Mouse (Mus musculus): Measurements from ENCODE around the gene Lrig3. TPM values are rescaled to one million over a fixed set of nuclear protein-coding genes. Genes with fewer than 3 reads are reported as not detected.
A peak's percentile ranks its signal among the peaks of the same experiment; 100 is the strongest.

The Lrig3 gene
- polyA plus RNA-seq, 1 experiment from 2014 or later, result 57.1 TPM

- Histone ChIP-seq H3K4me1 (ENCODE audit: control insufficient read depth, insufficient read depth, low read length) (peaks cover 18% of the 10 kb centered on the region), H3K27ac (replicated peaks; ENCODE audit: low read depth, low read length) (0 out of 2 replicates have a peak overlapping the region, but pooled peaks have one; percentile 1), H3K9ac (ENCODE audit: low read length) (no peak overlapping the region), H3K4me3 (ENCODE audit: low read depth, low read length) (no peak overlapping the region), H3K27me3 (ENCODE audit: control insufficient read depth, insufficient read depth, low read length) (no peaks in the 10 kb centered on the region), H3K9me3 (ENCODE audit: control insufficient read depth, low read length) (no peaks in the 10 kb centered on the region), H3K4me2 (ENCODE audit: low read depth, severe bottlenecking) (no peak overlapping the region), H3K36me3 (ENCODE audit: control insufficient read depth, insufficient read depth, low read length) (no peaks in the 10 kb centered on the region)
- WGBS, result 51% methylated on average over 7 of the region's 7 CpGs
- ATAC-seq (ENCODE audit: insufficient number of reproducible peaks, low FRiP score, low TSS enrichment, low read depth), result no peak
- no peak for DNase-seq (ENCODE audit: low spot score)
These were observed 11.6 kb upstream of the Lrig3 start for GRCm38 (mm10) chr10:125954343-125954742.

- H3K9me3 ChIP-seq (ENCODE audit: control insufficient read depth, low read length), result no peaks in the 10 kb centered on the region
- H3K4me2 ChIP-seq (ENCODE audit: low read depth, severe bottlenecking), result no peak overlapping the region
- ATAC-seq (ENCODE audit: insufficient number of reproducible peaks, low FRiP score, low TSS enrichment, low read depth), result peak; percentile 89
- no peak for DNase-seq (ENCODE audit: low spot score)
- 0 out of 2 replicates have a peak overlapping the region, but pooled peaks have one; percentile 42 for H3K27ac ChIP-seq (replicated peaks; ENCODE audit: low read depth, low read length)
- 57% methylated on average over 12 of the region's 12 CpGs for whole genome bisulfite sequencing
- H3K4me3 ChIP-seq (ENCODE audit: low read depth, low read length), result no peak overlapping the region
- H3K27me3 ChIP-seq (ENCODE audit: control insufficient read depth, insufficient read depth, low read length), result no peaks in the 10 kb centered on the region
- H3K36me3 ChIP-seq (ENCODE audit: control insufficient read depth, insufficient read depth, low read length), result no peaks in the 10 kb centered on the region
- no peak overlapping the region for H3K9ac ChIP-seq (ENCODE audit: low read length)
- peaks cover 16% of the 10 kb centered on the region for H3K4me1 ChIP-seq (ENCODE audit: control insufficient read depth, insufficient read depth, low read length)
These were observed 11.0 kb upstream of the Lrig3 start for GRCm38 (mm10) chr10:125954747-125955530.

DNA sequence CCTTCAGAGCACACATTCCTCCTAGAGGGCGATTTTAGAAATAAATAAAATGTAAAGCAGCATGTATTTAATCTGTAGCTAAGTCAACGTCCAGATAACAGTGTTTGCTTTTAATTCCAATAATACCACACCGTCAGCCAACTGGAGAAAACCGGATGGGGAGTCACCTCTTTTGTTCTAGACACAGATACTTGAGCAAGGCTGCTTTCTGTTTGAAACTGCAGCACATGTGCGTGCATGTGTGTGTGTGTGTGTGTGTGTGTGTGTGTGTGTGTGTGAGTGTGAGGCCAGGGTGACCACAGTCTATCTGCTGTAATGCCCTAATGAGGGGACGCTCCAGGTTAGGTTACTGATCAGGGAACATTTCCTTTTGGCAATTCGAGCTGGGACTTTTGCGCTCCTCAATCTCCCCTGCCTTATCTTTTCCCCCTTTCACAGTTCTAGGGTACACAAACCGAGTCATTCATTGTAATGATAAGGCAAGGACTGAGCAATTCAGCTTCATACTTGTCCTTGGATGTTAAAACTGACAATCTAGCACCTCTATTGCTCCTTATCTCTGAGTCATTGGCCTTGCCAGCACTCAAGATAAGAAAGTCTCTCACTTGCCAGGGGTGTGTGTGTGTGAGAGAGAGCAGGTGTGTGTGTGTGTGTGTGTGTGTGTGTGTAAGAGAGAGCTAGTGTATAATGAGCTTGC, 4.4 kb upstream of the Lrig3 start:
- ATAC-seq (ENCODE audit: insufficient number of reproducible peaks, low FRiP score, low TSS enrichment, low read depth) (no peak), DNase-seq (ENCODE audit: low spot score) (no peak)
- Histone ChIP-seq H3K4me3 (ENCODE audit: low read depth, low read length) (no peak overlapping the region), H3K4me2 (ENCODE audit: low read depth, severe bottlenecking) (no peak overlapping the region), H3K27me3 (ENCODE audit: control insufficient read depth, insufficient read depth, low read length) (no peaks in the 10 kb centered on the region), H3K4me1 (ENCODE audit: control insufficient read depth, insufficient read depth, low read length) (peaks cover 10% of the 10 kb centered on the region), H3K9me3 (ENCODE audit: control insufficient read depth, low read length) (no peaks in the 10 kb centered on the region), H3K9ac (ENCODE audit: low read length) (no peak overlapping the region), H3K36me3 (ENCODE audit: control insufficient read depth, insufficient read depth, low read length) (no peaks in the 10 kb centered on the region), H3K27ac (replicated peaks; ENCODE audit: low read depth, low read length) (no peak overlapping the region)
- 71% methylated on average over 9 of the region's 9 CpGs for WGBS

- WGBS, result 91% methylated on average over 3 of the region's 3 CpGs
- DNase-seq (ENCODE audit: low spot score) (no peak), ATAC-seq (ENCODE audit: insufficient number of reproducible peaks, low FRiP score, low TSS enrichment, low read depth) (no peak)
- H3K27me3 ChIP-seq (ENCODE audit: control insufficient read depth, insufficient read depth, low read length), result no peaks in the 10 kb centered on the region
- H3K4me2 ChIP-seq (ENCODE audit: low read depth, severe bottlenecking), result no peak overlapping the region
- H3K27ac ChIP-seq (replicated peaks; ENCODE audit: low read depth, low read length), result no peak overlapping the region
- H3K4me3 ChIP-seq (ENCODE audit: low read depth, low read length), result no peak overlapping the region
- H3K9me3 ChIP-seq (ENCODE audit: control insufficient read depth, low read length), result no peaks in the 10 kb centered on the region
- peaks cover 3% of the 10 kb centered on the region; the same call in 1 of the 2 replicates for H3K4me1 ChIP-seq (ENCODE audit: control insufficient read depth, insufficient read depth, low read length)
- no peaks in the 10 kb centered on the region for H3K36me3 ChIP-seq (ENCODE audit: control insufficient read depth, insufficient read depth, low read length)
- no peak overlapping the region for H3K9ac ChIP-seq (ENCODE audit: low read length)
These were observed 1.3 kb upstream of the Lrig3 start for GRCm38 (mm10) chr10:125964709-125965108.

- H3K9ac ChIP-seq (ENCODE audit: low read length), result peak overlapping the region; percentile 99
- H3K9me3 ChIP-seq (ENCODE audit: control insufficient read depth, low read length), result no peaks in the 10 kb centered on the region
- peak overlapping the region; percentile 100 for H3K27ac ChIP-seq (replicated peaks; ENCODE audit: low read depth, low read length)
- H3K4me1 ChIP-seq (ENCODE audit: control insufficient read depth, insufficient read depth, low read length), result peaks cover 10% of the 10 kb centered on the region
- peak overlapping the region; percentile 70 for H3K4me2 ChIP-seq (ENCODE audit: low read depth, severe bottlenecking)
- H3K27me3 ChIP-seq (ENCODE audit: control insufficient read depth, insufficient read depth, low read length), result no peaks in the 10 kb centered on the region
- no peaks in the 10 kb centered on the region for H3K36me3 ChIP-seq (ENCODE audit: control insufficient read depth, insufficient read depth, low read length)
- H3K4me3 ChIP-seq (ENCODE audit: low read depth, low read length), result peak overlapping the region; percentile 89
- peak; percentile 77 for DNase-seq (ENCODE audit: low spot score)
- WGBS, result under 1% methylated on average over 57 of the region's 59 CpGs
- ATAC-seq (ENCODE audit: insufficient number of reproducible peaks, low FRiP score, low TSS enrichment, low read depth), result peak; percentile 6
These were observed 698 bp downstream of the Lrig3 start for GRCm38 (mm10) chr10:125966481-125967251.

DNA sequence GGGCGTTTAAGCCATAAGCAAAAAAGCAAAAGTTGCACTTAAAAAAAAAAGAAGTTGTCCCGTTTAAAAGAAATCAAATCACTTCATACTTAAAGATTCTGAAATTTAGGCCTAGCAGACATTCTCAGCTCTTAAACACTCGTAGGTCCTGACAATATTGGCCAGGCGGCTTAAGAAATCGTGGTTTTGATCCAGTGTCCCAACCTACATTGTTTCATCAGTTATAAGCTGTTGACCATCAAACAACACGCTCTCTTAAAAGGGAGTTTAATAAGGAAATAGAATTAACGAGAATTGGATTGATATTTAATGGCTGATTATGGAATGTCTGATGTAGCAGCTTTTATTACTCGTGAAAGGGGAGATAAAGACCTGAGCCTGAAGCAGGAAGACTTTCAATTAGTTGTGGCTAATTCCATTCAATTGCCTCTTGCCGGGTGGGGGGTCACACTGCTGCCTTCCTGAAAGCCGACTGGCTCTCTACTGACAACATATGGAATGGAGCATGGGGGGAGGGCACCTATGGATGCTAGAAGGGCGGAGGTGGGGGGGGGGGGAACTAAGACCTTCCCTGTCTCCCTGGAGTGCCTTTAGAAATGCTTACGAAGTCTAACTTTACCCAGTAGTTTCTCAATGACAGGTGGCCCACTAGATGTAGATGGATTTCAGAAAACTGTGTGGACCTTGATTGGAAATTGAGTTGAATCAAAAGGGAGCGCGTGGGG, 1.6 kb downstream of the Lrig3 start:
- Histone ChIP-seq H3K36me3 (ENCODE audit: control insufficient read depth, insufficient read depth, low read length) (no peaks in the 10 kb centered on the region), H3K4me2 (ENCODE audit: low read depth, severe bottlenecking) (peak overlapping the region; percentile 70), H3K9me3 (ENCODE audit: control insufficient read depth, low read length) (no peaks in the 10 kb centered on the region), H3K9ac (ENCODE audit: low read length) (peak overlapping the region; percentile 99), H3K27ac (replicated peaks; ENCODE audit: low read depth, low read length) (peak overlapping the region; percentile 100), H3K27me3 (ENCODE audit: control insufficient read depth, insufficient read depth, low read length) (no peaks in the 10 kb centered on the region), H3K4me1 (ENCODE audit: control insufficient read depth, insufficient read depth, low read length) (peaks cover 18% of the 10 kb centered on the region), H3K4me3 (ENCODE audit: low read depth, low read length) (peak overlapping the region; percentile 89)
- no peak for ATAC-seq (ENCODE audit: insufficient number of reproducible peaks, low FRiP score, low TSS enrichment, low read depth)
- peak; percentile 75 for DNase-seq (ENCODE audit: low spot score)
- WGBS, result 2% methylated on average over 14 of the region's 14 CpGs

DNA sequence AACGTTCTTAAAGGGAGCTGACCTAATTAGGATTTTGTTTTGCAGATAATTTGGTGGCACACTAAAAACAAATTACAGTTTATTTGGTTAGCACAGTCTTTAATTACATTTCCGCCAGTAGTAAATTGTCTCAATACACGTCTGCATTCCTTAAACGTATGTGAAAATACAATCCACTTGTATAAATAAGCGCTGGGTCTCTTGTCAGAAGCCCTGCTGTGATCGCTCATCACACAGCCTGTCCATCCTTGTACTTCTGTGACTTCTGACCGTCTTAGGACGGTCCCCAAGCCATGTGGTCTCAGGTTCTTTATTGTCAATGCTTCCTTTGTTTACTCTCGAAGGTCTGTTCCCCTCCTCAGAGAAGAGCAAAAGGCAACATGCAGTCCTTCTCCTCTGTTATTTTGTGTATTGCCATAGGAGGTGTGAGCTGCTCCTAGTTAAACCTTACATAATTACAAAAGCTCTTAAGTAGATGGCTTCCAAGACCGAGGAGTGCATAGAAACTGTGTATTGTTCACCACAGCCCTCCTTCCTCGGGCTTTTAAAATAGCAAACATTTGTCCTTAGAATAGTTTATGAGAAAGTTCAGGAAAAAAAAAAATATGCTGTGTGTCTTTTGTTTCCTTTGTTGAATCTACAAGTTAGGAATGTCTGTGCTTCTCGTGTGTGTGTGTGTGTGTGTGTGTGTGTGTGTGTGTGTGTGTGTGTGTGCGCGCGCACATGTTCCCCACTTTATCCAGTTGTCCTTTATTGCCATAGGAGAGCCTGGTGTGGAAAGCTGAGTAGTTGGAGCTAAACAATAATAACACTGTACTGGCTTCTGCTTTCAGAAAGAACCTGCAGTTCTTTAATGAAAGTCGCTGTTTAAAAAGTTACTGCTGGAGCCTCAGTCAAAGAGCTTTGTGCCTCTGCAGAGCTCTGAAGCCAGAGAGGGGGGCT, 2.5 kb downstream of the Lrig3 start:
- peak; percentile 46; the same call in 1 of the 2 replicates for ATAC-seq (ENCODE audit: insufficient number of reproducible peaks, low FRiP score, low TSS enrichment, low read depth)
- 6% methylated on average over 16 of the region's 16 CpGs for WGBS

More for the DNA sequence above, 2.5 kb downstream of the Lrig3 start:
- Histone ChIP-seq H3K4me3 (ENCODE audit: low read depth, low read length) (peak overlapping the region; percentile 89), H3K27me3 (ENCODE audit: control insufficient read depth, insufficient read depth, low read length) (no peaks in the 10 kb centered on the region), H3K27ac (replicated peaks; ENCODE audit: low read depth, low read length) (peak overlapping the region; percentile 100), H3K9me3 (ENCODE audit: control insufficient read depth, low read length) (no peaks in the 10 kb centered on the region), H3K9ac (ENCODE audit: low read length) (peak overlapping the region; percentile 99), H3K4me1 (ENCODE audit: control insufficient read depth, insufficient read depth, low read length) (peaks cover 25% of the 10 kb centered on the region), H3K4me2 (ENCODE audit: low read depth, severe bottlenecking) (peak overlapping the region; percentile 70), H3K36me3 (ENCODE audit: control insufficient read depth, insufficient read depth, low read length) (no peaks in the 10 kb centered on the region)
- DNase-seq (ENCODE audit: low spot score), result peak; percentile 63

Measured in limb, embryonic 11.5 days (tissue).